Mouse (Mus musculus): Measurements from ENCODE around the gene 4930438A08Rik. TPM values are rescaled to one million over a fixed set of nuclear protein-coding genes. Genes with fewer than 3 reads are reported as not detected.

4930438A08Rik gene
- polyA plus RNA-seq, 1 experiment from 2014 or later: not detected

DNA sequence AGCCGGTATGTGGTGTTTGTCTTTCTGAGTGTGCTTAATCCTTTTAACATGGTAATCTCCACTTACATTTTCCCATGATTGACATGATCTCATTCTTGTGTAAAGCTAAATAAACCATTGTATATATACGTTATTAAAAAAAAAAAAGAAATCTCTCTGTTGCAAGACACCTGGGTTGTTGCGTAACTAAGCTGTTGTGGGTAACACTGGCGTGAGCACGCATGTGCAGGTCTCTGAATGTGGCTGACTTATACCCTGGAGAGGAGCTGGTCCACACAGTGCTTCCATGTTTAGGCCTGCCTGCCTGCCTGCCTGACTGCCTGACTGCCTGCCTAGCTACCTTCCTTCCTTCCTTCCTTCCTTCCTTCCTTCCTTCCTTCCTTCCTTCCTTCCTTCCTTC, 24.0 kb upstream of the 4930438A08Rik start:
- no peaks in the 10 kb centered on the region for H3K27me3 ChIP-seq (ENCODE audit: insufficient read depth, poor library complexity, severe bottlenecking)
- no peak for DNase-seq (ENCODE audit: low spot score)
- H3K4me1 ChIP-seq: no peaks in the 10 kb centered on the region
- WGBS: 81% methylated on average over 5 of the region's 5 CpGs
- no peak overlapping the region for H3K4me3 ChIP-seq
- H3K9me3 ChIP-seq: no peaks in the 10 kb centered on the region
- H3K27ac ChIP-seq: no peak overlapping the region
- H3K36me3 ChIP-seq: no peaks in the 10 kb centered on the region

DNA sequence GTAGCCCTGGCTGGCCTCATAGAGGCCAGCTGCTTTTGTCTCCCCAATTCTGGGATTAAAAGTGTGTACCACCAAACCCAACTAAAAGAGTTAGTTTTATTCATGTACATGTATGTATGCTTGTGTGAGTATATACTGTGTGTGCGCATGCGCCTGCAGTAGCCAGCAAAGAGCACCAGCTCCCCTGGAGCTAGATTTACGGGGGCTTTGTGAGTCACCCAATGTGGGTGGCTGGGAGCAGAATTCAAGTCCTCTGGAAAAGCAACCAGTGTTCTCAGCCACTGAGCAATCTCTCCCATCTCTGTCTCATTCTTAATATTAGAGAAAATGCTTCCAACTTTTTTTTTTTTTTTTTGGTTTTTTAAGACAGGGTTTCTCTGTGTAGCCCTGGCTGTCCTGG, 20.2 kb upstream of the 4930438A08Rik start:
- H3K4me1 ChIP-seq: no peaks in the 10 kb centered on the region
- no peak for DNase-seq (ENCODE audit: low spot score)
- no peak overlapping the region for H3K4me3 ChIP-seq
- H3K36me3 ChIP-seq: no peaks in the 10 kb centered on the region
- WGBS: 90% methylated on average over 3 of the region's 3 CpGs
- H3K27me3 ChIP-seq (ENCODE audit: insufficient read depth, poor library complexity, severe bottlenecking): no peaks in the 10 kb centered on the region
- no peaks in the 10 kb centered on the region for H3K9me3 ChIP-seq
- no peak overlapping the region for H3K27ac ChIP-seq

DNA sequence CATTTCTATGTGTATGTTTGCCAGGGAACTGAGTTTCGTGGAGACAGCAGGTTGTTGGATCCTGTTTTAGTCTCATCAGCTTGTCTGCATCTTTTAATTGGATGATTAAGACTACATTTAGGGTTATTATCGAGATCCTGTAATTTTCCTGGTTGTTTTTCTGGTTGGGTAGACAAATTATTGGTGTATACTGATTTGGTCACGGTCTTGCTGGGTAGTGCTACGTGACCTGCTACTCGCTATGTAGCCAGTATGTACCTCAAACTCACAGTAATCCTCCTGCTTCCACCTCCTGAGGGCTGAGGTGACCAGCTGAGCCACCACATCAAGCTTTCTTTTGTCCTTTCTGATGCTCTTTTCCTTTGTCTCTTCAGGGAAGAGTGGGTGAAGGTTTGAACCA, 16.8 kb upstream of the 4930438A08Rik start:
- peak; percentile 61 for DNase-seq (ENCODE audit: low spot score)
- Histone ChIP-seq H3K27ac (no peak overlapping the region), H3K9me3 (no peaks in the 10 kb centered on the region), H3K27me3 (ENCODE audit: insufficient read depth, poor library complexity, severe bottlenecking) (no peaks in the 10 kb centered on the region), H3K4me1 (no peaks in the 10 kb centered on the region), H3K4me3 (no peak overlapping the region), H3K36me3 (no peaks in the 10 kb centered on the region)
- 85% methylated on average over 5 of the region's 5 CpGs for WGBS

DNA sequence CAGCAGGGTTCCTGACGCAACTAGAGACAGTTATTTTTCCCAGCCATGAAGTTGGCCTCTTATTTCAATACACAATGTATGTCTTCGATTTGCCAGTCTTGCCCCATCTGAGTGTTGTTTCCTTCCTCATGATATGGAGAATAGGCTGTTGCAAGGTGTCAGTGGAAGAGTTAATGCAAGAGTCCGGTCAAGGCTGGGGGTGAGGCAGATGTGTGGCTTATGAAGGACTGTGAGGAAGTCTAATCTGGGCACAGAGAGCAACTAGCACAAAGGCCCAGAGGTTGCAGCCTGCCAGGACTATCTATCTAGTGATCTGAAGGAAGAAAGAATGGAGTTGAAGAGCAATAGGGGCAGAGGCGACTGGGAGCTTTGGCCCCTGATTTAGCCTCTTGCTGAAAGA, 14.4 kb upstream of the 4930438A08Rik start:
- peak; percentile 59 for DNase-seq (ENCODE audit: low spot score)
- no peak overlapping the region for H3K27ac ChIP-seq
- 83% methylated on average over 4 of the region's 4 CpGs for WGBS
- no peak overlapping the region for H3K4me3 ChIP-seq
- H3K9me3 ChIP-seq: no peaks in the 10 kb centered on the region
- no peaks in the 10 kb centered on the region for H3K27me3 ChIP-seq (ENCODE audit: insufficient read depth, poor library complexity, severe bottlenecking)
- no peaks in the 10 kb centered on the region for H3K36me3 ChIP-seq
- H3K4me1 ChIP-seq: no peaks in the 10 kb centered on the region

DNA sequence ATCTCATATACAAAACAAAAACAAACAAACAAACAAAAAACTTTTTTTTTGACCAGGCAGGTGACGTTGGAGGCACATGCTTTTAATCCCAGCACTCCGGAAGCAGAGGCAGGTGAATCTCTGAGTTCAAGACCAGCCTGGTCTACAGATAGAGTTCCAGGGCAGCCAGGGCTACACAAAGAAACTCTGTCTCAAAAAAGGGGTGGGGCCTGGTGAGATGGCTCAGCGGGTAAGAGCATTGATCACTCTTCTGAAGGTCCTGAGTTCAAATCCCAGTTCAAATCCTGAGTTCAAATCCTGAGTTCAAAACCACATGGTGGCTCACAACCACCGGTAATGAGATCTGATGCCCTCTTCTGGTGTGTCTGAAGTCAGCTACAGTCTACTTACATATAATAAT, 12.8 kb upstream of the 4930438A08Rik start:
- DNase-seq (ENCODE audit: low spot score): peak; percentile 61
- H3K27ac ChIP-seq: no peak overlapping the region
- no peaks in the 10 kb centered on the region for H3K4me1 ChIP-seq
- WGBS: 81% methylated on average over 4 of the region's 4 CpGs
- H3K9me3 ChIP-seq: no peaks in the 10 kb centered on the region
- no peak overlapping the region for H3K4me3 ChIP-seq
- no peaks in the 10 kb centered on the region for H3K27me3 ChIP-seq (ENCODE audit: insufficient read depth, poor library complexity, severe bottlenecking)
- no peaks in the 10 kb centered on the region for H3K36me3 ChIP-seq

DNA sequence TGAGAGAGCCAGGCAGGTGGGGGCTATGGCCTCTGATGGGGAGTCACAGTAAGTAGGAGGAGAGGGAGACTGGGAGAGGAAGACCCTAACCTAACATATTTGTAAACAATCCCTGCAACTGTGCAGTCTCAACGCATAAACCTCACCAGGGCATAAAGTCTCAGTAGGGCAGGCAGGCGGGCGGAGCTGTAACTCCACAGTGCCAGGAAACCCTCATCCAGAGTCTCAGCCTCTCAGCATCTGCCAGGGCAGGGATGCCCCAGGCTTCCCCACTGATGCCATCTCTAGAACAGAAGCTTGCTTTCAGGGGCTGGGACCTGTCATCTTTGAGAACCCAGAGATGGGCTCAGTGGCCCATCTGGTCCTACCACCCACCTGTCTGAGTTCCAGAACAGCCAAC, 12.3 kb upstream of the 4930438A08Rik start:
- DNase-seq (ENCODE audit: low spot score): peak; percentile 74
- WGBS: 83% methylated on average over 3 of the region's 3 CpGs
- no peaks in the 10 kb centered on the region for H3K4me1 ChIP-seq

DNA sequence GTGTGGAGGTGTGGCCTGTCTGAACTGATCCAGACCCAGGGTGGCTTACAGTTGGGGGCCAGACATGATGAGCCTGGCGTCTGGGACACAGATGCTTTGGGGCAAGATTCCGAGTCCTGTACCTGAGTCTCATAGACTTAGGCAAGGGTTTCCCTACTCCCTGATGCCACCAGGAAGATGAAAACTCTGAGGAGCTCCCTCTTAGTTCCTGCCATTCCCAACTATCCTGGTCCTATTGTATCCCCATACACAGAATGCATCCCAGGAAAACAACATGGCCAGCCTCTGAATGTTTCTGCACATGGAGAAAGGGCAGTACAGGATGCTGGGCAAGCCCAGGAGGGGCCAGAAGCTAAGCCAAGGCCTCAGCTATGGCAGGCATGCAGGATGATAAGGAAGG, 11.1 kb upstream of the 4930438A08Rik start:
- WGBS: 77% methylated on average over 2 of the region's 2 CpGs
- no peak overlapping the region for H3K4me3 ChIP-seq
- H3K9me3 ChIP-seq: no peaks in the 10 kb centered on the region
- no peaks in the 10 kb centered on the region for H3K27me3 ChIP-seq (ENCODE audit: insufficient read depth, poor library complexity, severe bottlenecking)
- DNase-seq (ENCODE audit: low spot score): peak; percentile 71
- H3K4me1 ChIP-seq: no peaks in the 10 kb centered on the region
- H3K27ac ChIP-seq: no peak overlapping the region
- H3K36me3 ChIP-seq: no peaks in the 10 kb centered on the region

More for the DNA sequence above, 12.3 kb upstream of the 4930438A08Rik start:
- Histone ChIP-seq H3K4me3 (no peak overlapping the region), H3K27me3 (ENCODE audit: insufficient read depth, poor library complexity, severe bottlenecking) (no peaks in the 10 kb centered on the region), H3K36me3 (no peaks in the 10 kb centered on the region), H3K9me3 (no peaks in the 10 kb centered on the region), H3K27ac (no peak overlapping the region)

DNA sequence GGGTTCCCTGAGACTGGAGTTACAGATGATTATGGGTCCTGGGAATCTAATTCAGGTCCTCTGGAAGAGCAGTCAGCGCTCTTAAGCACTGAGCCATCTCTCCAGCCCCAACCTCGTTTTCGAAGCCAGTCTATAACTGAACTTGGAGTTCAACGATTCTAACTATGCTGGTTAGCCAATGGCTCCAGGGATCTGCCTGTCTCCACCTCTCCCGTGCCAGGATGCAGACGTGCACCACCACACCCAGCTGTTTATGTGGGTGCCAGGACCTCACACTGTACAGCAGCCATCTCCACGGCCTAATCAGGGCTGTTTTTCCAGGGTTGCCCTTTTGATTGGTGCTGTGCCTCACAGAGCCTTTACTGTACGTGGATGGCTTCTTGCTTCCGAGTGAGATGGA, 10.1 kb upstream of the 4930438A08Rik start:
- H3K36me3 ChIP-seq: no peaks in the 10 kb centered on the region
- WGBS: 74% methylated on average over 9 of the region's 9 CpGs
- H3K27ac ChIP-seq: no peak overlapping the region
- H3K9me3 ChIP-seq: no peaks in the 10 kb centered on the region
- no peak overlapping the region for H3K4me3 ChIP-seq
- peak; percentile 51 for DNase-seq (ENCODE audit: low spot score)
- H3K27me3 ChIP-seq (ENCODE audit: insufficient read depth, poor library complexity, severe bottlenecking): no peaks in the 10 kb centered on the region
- H3K4me1 ChIP-seq: no peaks in the 10 kb centered on the region

DNA sequence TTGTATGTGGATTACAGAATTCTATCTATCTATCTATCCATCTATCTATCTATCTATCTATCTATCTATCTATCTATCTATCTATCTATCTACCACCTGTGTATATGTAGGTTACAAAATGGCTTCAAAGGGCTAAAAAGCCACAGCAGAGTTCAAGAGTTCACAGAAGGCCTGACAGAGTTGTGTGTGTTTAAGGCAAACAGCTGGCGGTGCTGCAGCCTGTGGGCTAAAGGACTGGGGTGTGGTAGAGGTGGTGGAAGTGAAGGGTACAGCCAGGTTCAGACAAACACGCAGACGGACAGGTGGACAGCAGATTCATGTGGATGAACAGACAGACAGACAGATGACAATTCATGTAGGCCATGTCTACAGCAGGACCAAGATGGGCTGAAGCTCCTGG, 6.3 kb upstream of the 4930438A08Rik start:
- Histone ChIP-seq H3K27ac (no peak overlapping the region), H3K4me3 (no peak overlapping the region), H3K36me3 (no peaks in the 10 kb centered on the region), H3K27me3 (ENCODE audit: insufficient read depth, poor library complexity, severe bottlenecking) (no peaks in the 10 kb centered on the region), H3K9me3 (no peaks in the 10 kb centered on the region), H3K4me1 (no peaks in the 10 kb centered on the region)
- peak; percentile 7 for DNase-seq (ENCODE audit: low spot score)
- 90% methylated on average over 3 of the region's 3 CpGs for WGBS

DNA sequence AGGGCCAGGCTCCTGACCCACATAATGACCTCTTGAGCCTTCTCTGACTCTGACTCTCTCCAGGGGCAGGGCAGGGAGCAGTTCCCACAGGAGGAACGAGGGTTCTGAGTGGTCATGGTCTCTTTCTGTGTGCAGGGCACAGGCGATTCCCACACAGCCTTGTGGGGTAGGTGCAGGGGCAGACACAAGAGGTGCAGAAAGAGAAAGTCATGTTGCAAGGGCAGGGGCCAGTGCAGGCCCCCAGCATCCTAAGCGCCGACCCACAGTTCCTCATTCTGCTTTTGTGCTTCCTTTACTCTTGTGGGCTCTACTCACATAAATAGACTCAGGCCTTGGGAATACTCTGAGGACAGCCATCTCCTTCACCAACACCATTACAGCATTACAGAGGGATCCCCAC, 1.2 kb downstream of the 4930438A08Rik start:
- Histone ChIP-seq H3K9me3 (no peaks in the 10 kb centered on the region), H3K4me1 (no peaks in the 10 kb centered on the region), H3K36me3 (no peaks in the 10 kb centered on the region), H3K27me3 (ENCODE audit: insufficient read depth, poor library complexity, severe bottlenecking) (no peaks in the 10 kb centered on the region), H3K4me3 (no peak overlapping the region), H3K27ac (no peak overlapping the region)
- 73% methylated on average over 4 of the region's 4 CpGs for WGBS
- DNase-seq (ENCODE audit: low spot score): no peak

DNA sequence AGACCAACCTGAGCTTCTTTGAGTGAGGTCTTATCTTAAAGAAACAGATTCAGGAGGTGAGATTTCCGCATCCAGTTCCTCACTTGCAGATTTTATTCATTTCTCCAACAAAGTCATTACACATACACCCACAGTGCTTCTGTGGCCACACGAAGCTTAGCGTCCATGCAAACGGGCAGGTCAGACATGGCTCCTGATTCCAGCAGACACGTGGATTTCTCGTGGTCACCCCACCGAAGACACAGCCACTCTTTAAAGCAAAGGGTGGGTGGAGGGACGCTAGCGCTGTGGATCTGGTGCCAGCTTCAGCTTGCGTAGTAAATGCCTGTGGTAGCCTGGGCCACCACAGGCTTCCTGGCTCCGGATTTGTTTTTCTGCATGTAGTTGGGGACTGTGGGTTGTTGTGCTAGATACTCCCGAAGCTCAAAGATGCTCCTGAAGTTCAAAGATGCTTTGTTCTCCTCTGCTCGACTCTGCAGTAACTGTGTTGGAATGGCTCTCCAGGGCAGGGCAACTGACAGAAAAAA, 7.4 kb downstream of the 4930438A08Rik start:
- no peak overlapping the region for H3K4me3 ChIP-seq
- no peaks in the 10 kb centered on the region; the same call in 1 of the 2 replicates for H3K27me3 ChIP-seq (ENCODE audit: insufficient read depth, poor library complexity, severe bottlenecking)
- 80% methylated on average over 13 of the region's 13 CpGs for WGBS
- no peaks in the 10 kb centered on the region for H3K9me3 ChIP-seq
- DNase-seq (ENCODE audit: low spot score): no peak
- no peaks in the 10 kb centered on the region for H3K36me3 ChIP-seq
- H3K27ac ChIP-seq: no peak overlapping the region
- H3K4me1 ChIP-seq: no peaks in the 10 kb centered on the region

DNA sequence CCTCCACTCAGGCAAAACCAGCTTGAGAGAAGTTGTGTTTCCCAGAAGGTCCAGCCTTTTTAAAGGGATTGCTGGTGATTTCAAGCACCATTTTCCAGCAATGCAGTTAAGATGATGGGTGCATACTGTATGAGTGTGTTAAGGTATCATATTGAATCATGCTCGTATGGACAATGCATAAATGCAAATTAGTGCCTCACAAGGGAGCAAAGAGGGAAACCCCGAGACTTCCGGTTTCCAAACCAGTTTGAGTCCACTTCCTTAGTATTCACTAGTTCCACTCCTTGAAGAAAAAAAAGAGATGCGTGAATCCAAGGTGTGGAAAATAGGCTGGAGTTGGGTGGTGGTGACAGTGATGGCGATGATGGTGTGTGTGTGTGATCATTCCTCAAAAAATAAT, 7.9 kb downstream of the 4930438A08Rik start:
- H3K4me3 ChIP-seq: no peak overlapping the region
- H3K27me3 ChIP-seq (ENCODE audit: insufficient read depth, poor library complexity, severe bottlenecking): peaks cover 2% of the 10 kb centered on the region
- DNase-seq (ENCODE audit: low spot score): no peak
- H3K4me1 ChIP-seq: no peaks in the 10 kb centered on the region
- WGBS: 86% methylated on average over 5 of the region's 5 CpGs
- H3K9me3 ChIP-seq: no peaks in the 10 kb centered on the region
- H3K36me3 ChIP-seq: no peaks in the 10 kb centered on the region
- H3K27ac ChIP-seq: no peak overlapping the region

DNA sequence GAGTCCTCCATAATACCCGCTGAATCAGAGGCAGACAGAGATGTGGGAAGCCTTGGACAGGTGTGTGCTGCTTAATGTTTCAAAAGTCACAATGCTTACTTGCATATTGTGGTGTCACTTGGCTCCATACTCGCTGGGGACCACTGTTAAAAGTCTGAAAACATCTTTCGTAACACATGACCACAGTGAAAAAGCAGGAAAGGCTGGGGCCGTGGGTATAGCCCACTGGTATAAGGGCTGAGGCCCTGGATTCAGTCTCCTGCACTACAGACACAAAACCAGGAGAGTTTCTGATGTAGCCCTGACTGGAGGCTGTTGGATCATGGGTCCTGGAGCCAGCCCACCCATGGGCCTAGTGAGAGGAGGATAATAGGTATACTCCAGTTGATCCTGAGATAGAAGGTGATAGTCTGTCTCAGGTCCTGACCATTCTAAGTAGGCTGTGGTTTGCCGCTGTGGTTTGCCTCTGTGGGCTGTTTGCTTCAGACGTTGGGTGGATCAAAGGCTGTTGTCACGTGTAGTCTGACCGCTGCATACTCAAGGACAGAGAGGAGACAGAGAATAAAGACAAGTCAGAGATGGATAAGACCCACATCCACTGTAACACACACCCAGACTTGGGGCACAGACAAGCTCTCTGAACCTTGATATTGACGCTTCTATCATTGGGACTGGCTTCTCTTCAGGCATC, 15.5 kb downstream of the 4930438A08Rik start:
- Histone ChIP-seq H3K9me3 (no peaks in the 10 kb centered on the region), H3K27ac (no peak overlapping the region), H3K36me3 (no peaks in the 10 kb centered on the region), H3K4me3 (no peak overlapping the region), H3K4me1 (no peaks in the 10 kb centered on the region), H3K27me3 (ENCODE audit: insufficient read depth, poor library complexity, severe bottlenecking) (peaks cover 3% of the 10 kb centered on the region)
- WGBS: 72% methylated on average over 9 of the region's 9 CpGs
- DNase-seq (ENCODE audit: low spot score): no peak

DNA sequence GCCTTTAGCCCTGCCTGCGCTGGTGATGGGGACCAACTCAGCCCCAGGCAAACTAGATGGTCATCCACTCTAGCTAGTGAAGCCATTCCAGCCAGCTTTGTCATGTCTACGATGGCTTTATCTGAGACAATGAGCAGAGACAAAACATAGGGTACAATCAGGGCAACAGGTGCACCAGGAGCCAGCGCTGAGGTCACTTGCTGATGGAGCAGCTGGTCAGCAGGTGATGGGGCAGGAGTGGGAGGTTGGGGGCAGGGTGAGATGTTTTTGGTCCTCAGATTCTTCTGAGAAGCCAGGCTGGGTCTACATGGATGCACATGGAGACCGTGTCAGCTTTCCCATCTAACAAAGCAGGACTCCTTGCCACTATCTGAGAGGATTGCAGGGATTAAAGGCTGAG, 16.2 kb downstream of the 4930438A08Rik start:
- Histone ChIP-seq H3K27ac (no peak overlapping the region), H3K4me3 (no peak overlapping the region), H3K4me1 (no peaks in the 10 kb centered on the region), H3K36me3 (no peaks in the 10 kb centered on the region), H3K27me3 (ENCODE audit: insufficient read depth, poor library complexity, severe bottlenecking) (peaks cover 3% of the 10 kb centered on the region), H3K9me3 (no peaks in the 10 kb centered on the region)
- no peak for DNase-seq (ENCODE audit: low spot score)
- WGBS: 78% methylated on average over 4 of the region's 4 CpGs
